Mouse (Mus musculus) megakaryocyte, adult 5-6 weeks (primary cell): ENCODE data around the gene Itpr2. TPM values are rescaled to one million over a fixed set of nuclear protein-coding genes. Genes with fewer than 3 reads are reported as not detected.
A peak's percentile ranks its signal among the peaks of the same experiment; 100 is the strongest.

Experiments used
- ATAC-seq: 2 replicates; pipeline ENCODE4 v1.8.0; 2016; ENCODE audit warnings: mild to moderate bottlenecking, inconsistent platforms; ENCODE audit not compliant: poor library complexity, severe bottlenecking
- total RNA-seq, 2 experiments: library from RNA; stranded (forward) in 1 of 2; stranded (reverse) in 1 of 2; fragments of 153-499, 151-499 nt in 1 of 2; fragments of 221-1000, 200-1000 nt in 1 of 2; gene quantifications; 2 replicates each; pipeline versions ENCODE4 v1.2.3 to v1.2.4; 2015 to 2017

Itpr2 gene
- total RNA-seq (2015) (15.3 and 17.3 TPM in 2 replicates), total RNA-seq (2017) (22.8 and 26.9 TPM in 2 replicates)

DNA sequence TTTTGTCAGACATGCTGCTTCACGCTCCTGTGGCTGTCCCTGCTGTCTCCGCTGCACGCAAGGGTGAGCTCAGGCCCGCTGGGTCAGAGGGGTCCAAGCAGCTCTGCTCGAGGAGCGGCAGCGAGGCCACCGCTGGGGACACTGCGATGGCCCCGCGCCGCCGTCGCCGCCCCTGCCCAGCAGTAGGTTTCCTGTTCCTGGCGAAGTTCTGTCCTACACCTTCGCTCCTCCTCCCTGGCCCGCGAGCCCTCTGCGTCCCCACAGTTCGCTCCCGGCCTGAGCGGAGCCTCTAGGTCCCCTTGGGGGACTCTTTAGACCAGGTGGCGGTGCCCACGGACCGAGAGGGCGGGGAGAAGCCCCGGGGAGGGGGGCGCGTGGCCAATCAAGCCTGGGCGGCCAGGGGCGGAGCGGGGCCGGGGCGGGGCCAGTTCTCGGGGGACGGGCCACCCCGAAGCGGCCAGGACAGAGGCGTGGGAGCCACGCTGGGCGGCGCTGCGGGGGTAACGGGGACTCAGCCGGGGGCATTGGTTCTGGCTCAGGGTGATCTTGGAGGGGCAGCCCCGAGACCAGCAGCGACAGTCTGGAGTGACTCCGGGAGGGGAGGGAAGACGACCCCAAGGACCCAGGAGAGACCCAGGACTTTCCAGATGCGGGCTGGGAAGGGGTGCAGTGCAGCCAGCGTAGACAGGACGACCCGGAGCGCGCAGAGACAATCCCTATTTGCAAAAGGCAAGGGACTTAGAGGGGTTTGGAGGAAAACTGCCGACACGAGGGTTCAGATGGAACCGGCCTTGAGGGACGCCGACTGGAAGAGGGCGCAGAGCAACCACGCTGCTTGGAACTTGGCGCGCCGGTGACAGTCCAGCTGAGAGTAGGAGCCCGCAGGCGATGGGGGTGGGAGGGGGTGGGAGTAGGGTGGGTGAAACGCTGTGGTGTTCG lies at the start of gene Itpr2:
Gene Itpr2 (minus strand): TSS at position 358 of the 939 bp plus-strand sequence.
- ATAC-seq = peak; percentile 73

DNA sequence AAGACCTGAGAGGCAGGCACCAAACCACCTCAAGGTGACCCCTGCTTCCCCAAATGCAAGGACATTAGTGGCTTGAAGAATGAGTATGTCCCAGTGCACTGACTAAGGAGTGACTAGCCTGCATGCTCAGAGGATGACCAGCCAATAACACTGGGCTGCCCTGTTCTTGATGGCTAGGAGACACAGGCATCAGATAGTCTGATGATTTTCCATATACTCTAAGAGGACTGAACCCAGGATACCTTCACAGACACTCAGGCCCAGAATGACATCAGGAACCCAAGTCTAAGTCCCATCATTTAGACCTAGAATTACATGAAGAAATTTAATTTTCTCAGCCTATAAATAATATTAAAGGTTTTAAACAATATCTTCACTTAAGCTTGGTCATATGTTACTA lies 49.3 kb upstream of the Itpr2 start:
- ATAC-seq = 0 out of 2 replicates have a peak, but pooled peaks have one; percentile 23

- peak; percentile 87 for ATAC-seq
Measured at GRCm38 (mm10) chr6:146550421-146550820, 48.4 kb upstream of the Itpr2 start.

- no peak for ATAC-seq
Measured at GRCm38 (mm10) chr6:146545289-146545865, 43.4 kb upstream of the Itpr2 start.

DNA sequence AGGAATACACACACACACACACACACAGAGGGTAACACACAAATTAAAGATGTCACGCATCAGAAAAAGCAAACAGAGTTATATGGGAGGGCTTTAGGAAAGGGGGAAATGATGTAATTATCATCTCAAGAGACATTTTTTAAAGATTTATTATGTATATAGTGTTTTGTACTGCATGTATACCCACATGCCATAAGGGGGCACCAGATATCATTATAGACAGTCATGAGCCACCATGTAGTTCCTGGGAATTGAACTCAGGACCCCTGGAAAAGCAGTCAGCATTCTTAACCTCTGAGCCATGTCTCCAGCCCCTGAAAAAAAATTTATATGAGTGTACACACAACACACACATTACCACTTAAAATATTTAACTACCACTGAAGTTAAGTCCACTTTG lies 42.6 kb upstream of the Itpr2 start:
- ATAC-seq = no peak

DNA sequence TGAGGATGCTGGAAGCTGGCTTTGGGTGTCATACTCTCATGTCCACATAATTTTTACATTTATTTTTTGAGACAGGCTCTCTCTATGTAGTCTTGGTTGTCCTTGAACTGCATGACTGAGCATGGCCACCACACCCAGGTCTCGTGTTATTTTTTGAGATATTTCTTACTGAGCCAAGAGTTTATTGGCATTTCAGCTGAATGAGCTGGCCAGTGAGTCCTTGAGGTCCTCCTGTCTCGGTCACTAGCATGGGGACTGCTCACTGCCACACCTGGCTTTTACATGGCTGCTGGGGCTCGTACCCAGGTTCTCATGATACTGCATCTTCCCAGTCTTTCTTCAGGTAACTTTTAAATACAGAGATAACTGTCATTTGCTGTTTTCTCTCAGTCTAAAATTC lies 38.4 kb upstream of the Itpr2 start:
- ATAC-seq = no peak

GRCm38 (mm10) chr6:146538661-146539060 lies 36.6 kb upstream of the Itpr2 start:
- ATAC-seq = no peak

DNA sequence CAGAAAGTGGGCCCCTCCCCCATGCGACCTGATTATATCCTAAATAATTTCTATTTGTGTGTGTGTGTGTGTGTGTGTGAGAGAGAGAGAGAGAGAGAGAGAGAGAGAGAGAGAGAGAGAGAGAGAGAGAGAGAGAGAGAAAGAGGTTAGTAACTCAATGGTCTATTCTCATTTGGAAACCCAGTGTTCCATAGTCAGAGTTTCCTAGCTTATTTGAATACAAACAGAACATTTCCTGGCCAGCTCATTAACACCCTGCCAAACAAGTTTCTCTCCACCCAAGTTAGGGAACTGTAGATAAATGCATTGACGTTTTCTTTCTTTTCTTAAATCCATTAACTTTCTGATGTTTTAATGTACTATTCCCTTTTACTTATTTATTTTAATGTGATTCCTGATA lies 36.0 kb upstream of the Itpr2 start:
- no peak for ATAC-seq

- ATAC-seq = no peak
Measured at GRCm38 (mm10) chr6:146537111-146537510, 35.1 kb upstream of the Itpr2 start.

DNA sequence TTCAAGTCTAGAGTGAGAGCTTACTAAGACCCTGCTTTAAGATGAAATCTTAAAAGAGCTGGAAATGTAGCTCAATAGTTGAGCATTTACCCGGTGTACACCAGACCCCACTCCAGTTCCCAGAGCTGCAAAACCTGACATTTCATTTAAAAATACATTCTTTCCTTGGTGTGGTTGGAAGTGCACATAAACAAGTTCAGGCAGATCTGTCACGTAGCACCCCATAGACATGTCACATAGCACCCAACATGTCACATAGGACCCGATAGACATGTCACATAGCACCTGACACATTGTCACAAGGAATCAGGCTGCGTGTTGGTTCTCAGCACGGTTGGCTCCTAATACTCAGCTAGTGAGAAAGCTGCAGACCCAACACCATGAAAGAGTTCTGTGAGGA lies 33.5 kb upstream of the Itpr2 start:
- no peak for ATAC-seq

GRCm38 (mm10) chr6:146533146-146533545 lies 31.1 kb upstream of the Itpr2 start:
- ATAC-seq = no peak

GRCm38 (mm10) chr6:146530769-146531168 lies 28.7 kb upstream of the Itpr2 start:
- peak; percentile 33; the same call in 1 of the 2 replicates for ATAC-seq

- no peak for ATAC-seq
Measured at GRCm38 (mm10) chr6:146530363-146530762, 28.3 kb upstream of the Itpr2 start.

DNA sequence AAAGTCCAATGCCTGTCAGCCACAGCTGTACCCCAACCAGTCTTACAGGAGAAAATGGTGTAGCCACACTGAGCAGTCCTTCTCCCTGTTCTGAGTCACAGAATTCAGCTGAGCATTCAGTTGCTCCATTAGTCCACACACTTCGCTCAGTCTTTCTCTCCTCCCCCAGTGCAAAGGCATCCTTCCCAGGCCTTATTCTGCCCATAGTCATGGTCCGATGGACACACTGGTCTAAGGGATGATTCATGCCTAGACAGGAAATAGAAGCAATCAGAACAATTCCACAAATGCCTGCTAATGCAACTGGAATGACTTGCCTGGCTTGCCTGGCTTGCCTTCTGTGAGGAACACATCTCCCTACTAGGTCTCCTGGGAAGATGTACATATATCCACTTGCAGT lies 25.5 kb upstream of the Itpr2 start:
- ATAC-seq = no peak

DNA sequence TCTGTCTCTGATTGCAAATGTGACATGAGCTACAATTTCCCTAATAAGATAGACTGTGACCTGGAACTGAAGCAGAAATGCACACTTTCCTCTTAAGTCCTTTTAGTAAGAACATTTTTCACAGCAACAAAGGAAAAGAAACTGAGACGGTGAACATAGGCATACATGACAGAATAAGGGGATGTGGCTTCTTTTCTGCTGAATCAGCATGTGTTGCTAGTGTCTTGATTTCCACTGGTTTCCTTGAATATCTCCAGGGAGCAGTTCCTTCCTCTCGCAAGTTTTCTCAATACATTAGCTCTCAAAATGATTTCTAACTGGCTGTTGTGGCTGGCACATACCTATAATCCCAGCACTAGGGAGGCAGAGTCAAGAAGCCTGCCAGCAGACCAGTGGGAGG lies 23.5 kb upstream of the Itpr2 start:
- no peak for ATAC-seq

DNA sequence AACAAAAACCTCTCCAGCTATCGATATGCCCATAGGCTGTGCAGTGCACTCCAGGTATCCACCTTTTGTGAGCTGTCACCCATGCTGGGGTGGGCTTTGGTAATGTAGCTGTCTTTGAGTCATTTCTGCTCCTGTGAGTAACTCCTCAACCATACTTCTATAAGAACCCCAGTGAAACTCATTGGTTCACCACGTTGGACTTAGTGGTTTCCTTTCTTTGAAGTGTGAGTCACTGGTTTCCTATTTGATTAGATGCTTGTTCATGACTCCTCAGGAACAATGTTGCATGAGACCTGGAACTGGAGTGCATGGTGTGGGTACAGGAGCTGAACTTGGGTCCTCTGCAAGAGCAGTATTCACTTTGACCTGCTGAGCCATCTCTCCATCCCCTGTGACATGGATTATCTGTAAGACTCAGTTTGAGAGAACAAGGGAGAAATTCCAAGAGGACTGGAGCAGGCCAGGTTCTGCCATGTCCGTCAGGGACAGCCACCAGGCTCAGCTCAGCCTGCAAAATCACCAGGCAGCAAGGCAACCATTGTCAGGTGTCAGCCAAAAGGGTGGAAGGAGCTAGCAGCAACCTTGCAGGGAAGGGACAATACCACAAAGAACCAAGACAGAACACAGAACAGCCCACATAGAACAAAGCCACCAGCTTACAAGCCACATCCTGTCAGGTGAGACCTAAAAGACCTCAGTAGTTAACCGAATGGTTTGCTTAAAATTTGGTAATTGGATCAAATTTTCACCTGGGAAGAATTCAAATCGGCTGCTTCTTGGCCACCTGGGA lies 19.6 kb upstream of the Itpr2 start:
- peak; percentile 43 for ATAC-seq

DNA sequence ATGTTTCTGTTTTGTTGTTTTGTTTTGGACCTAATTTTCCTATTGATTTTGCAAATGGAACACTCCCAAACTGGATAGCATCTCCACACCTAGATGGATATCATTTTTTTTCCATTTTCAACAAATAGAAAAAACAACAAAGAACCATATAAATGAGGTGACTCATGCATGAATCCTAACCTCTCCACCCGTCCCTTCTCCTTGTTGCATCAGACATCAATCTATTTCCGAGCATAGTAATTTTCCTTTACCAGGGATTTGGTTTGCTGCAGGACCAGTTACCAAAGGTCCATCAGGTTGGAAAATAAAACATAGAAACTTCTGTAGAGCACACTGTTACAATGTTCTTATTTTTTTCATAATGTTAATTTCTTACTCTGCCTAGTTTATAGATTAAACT lies 17.0 kb upstream of the Itpr2 start:
- ATAC-seq = no peak

DNA sequence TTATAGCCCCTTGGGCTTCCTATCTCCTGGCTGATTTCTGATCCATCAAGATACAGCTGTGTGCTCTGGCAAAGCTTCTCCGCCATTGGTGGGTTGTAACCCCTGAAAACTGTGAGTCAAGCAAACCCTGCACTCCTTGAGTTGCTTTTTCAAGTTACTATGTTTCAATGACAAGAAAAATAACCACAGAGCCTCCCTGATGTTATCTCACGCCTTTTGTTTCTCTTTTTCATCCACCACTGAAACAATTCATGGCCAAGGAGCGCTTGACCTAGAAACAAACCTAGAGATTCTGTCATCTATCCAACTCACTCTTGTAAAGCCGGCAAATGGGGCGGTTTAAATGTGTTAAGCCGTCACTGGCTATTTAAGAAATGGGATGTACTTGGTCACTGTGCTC lies 13.9 kb upstream of the Itpr2 start:
- ATAC-seq = 0 out of 2 replicates have a peak, but pooled peaks have one; percentile 12

- peak; percentile 49 for ATAC-seq
Measured at GRCm38 (mm10) chr6:146514531-146514948, 12.5 kb upstream of the Itpr2 start.

- ATAC-seq = no peak
Measured at GRCm38 (mm10) chr6:146513899-146514298, 11.9 kb upstream of the Itpr2 start.

GRCm38 (mm10) chr6:146513384-146513783 lies 11.4 kb upstream of the Itpr2 start:
- ATAC-seq = no peak
